Mouse (Mus musculus) embryonic facial prominence, embryonic 15.5 days (tissue): ENCODE data around the gene Ndufs2. TPM values are rescaled to one million over a fixed set of nuclear protein-coding genes. Genes with fewer than 3 reads are reported as not detected.
A peak's percentile ranks its signal among the peaks of the same experiment; 100 is the strongest.

ENCODE experiments used
- ATAC-seq: fragments of 200-750 bp; cut with Nextera tagmentation; 2 replicates; pipeline ENCODE4 v1.8.0; 2017; ENCODE audit warnings: low read depth, moderate TSS enrichment; ENCODE audit not compliant: insufficient number of reproducible peaks, low FRiP score, low TSS enrichment
- H3K27ac ChIP-seq: fragments of 300-500 bp; sonication (generic); replicated peaks from 2 replicates; pipeline ENCODE4 v1.5.1; 2015; ENCODE audit warnings: mild to moderate bottlenecking, inconsistent platforms
- H3K27me3 ChIP-seq: fragments of 300-500 bp; sonication (generic); 2 replicates; pipeline ENCODE4 v1.6.1; 2015; ENCODE audit warnings: inconsistent platforms
- H3K36me3 ChIP-seq: fragments of 300-500 bp; sonication (generic); 2 replicates; pipeline ENCODE4 v1.6.1; 2015; ENCODE audit warnings: mild to moderate bottlenecking, inconsistent platforms
- H3K4me1 ChIP-seq: fragments of 300-500 bp; sonication (generic); 2 replicates; pipeline ENCODE4 v1.6.1; 2015; ENCODE audit warnings: inconsistent platforms
- H3K4me2 ChIP-seq: fragments of 300-500 bp; sonication (generic); replicated peaks from 2 replicates; pipeline ENCODE4 v1.6.1; 2015; ENCODE audit warnings: mild to moderate bottlenecking, inconsistent platforms
- H3K4me3 ChIP-seq: fragments of 300-500 bp; sonication (generic); replicated peaks from 2 replicates; pipeline ENCODE4 v1.5.1; 2015; ENCODE audit warnings: mild to moderate bottlenecking, inconsistent platforms
- H3K9ac ChIP-seq: fragments of 300-500 bp; sonication (generic); 2 replicates; pipeline ENCODE4 v1.6.1; 2015; ENCODE audit warnings: inconsistent platforms
- H3K9me3 ChIP-seq: fragments of 300-500 bp; sonication (generic); replicated peaks from 2 replicates; pipeline ENCODE4 v1.6.1; 2016; ENCODE audit warnings: inconsistent platforms
- WGBS: fragments of 180-500 bp; shearing (Covaris S2); methylation state at CpG from one replicate; pipeline ENCODE4 v1.1.7; 2015; 5-methylcytosine and 5-hydroxymethylcytosine counted together
- polyA plus RNA-seq: library from polyadenylated mRNA; unstranded; fragments of >200 nt; fragmentation: Nextera tagmentation; extraction: Ambion mirVana; gene quantifications from 2 replicates; pipeline ENCODE4 v1.2.1, GENCODE M21; 2015

The Ndufs2 gene
- polyA plus RNA-seq, 1 experiment from 2014 or later = 217 TPM

- ATAC-seq = no peak
- Histone ChIP-seq H3K9ac (no peak overlapping the region), H3K4me2 (no peak overlapping the region), H3K27me3 (no peaks in the 10 kb centered on the region), H3K9me3 (no peaks in the 10 kb centered on the region), H3K4me1 (peaks cover 38% of the 10 kb centered on the region), H3K27ac (no peak overlapping the region), H3K4me3 (no peak overlapping the region), H3K36me3 (peaks cover 60% of the 10 kb centered on the region)
- WGBS = 85% methylated on average over 20 of the region's 20 CpGs
Observed at GRCm38 (mm10) chr1:171285096-171285892, 34.1 kb upstream of the Ndufs2 start.

GRCm38 (mm10) chr1:171284491-171284890 is 33.3 kb upstream of the Ndufs2 start:
- ATAC-seq = no peak
- Histone ChIP-seq H3K36me3 (peaks cover 54% of the 10 kb centered on the region), H3K4me2 (no peak overlapping the region), H3K27ac (no peak overlapping the region), H3K27me3 (no peaks in the 10 kb centered on the region), H3K9me3 (no peaks in the 10 kb centered on the region), H3K9ac (no peak overlapping the region), H3K4me1 (peaks cover 46% of the 10 kb centered on the region), H3K4me3 (no peak overlapping the region)
- 91% methylated on average over 15 of the region's 15 CpGs for WGBS

GRCm38 (mm10) chr1:171283188-171284160 is 32.3 kb upstream of the Ndufs2 start:
- ATAC-seq = no peak
- Histone ChIP-seq H3K4me1 (peaks cover 42% of the 10 kb centered on the region), H3K4me3 (no peak overlapping the region), H3K9me3 (no peaks in the 10 kb centered on the region), H3K4me2 (no peak overlapping the region), H3K36me3 (peaks cover 49% of the 10 kb centered on the region), H3K9ac (no peak overlapping the region), H3K27me3 (no peaks in the 10 kb centered on the region), H3K27ac (no peak overlapping the region)
- 91% methylated on average over 18 of the region's 18 CpGs for WGBS

- Histone ChIP-seq H3K36me3 (peaks cover 57% of the 10 kb centered on the region), H3K9ac (no peak overlapping the region), H3K27ac (peak overlapping the region; percentile 93), H3K9me3 (no peaks in the 10 kb centered on the region), H3K4me1 (peaks cover 37% of the 10 kb centered on the region), H3K4me2 (peak overlapping the region; percentile 84), H3K27me3 (no peaks in the 10 kb centered on the region), H3K4me3 (peak overlapping the region; percentile 72; the same call in 1 of the 2 replicates)
- WGBS = 75% methylated on average over 18 of the region's 18 CpGs
- ATAC-seq = no peak
Observed at GRCm38 (mm10) chr1:171282086-171282805, 31.1 kb upstream of the Ndufs2 start.

- H3K27ac ChIP-seq = peak overlapping the region; percentile 93
- no peaks in the 10 kb centered on the region for H3K9me3 ChIP-seq
- H3K27me3 ChIP-seq = no peaks in the 10 kb centered on the region
- WGBS = under 1% methylated on average over 10 of the region's 10 CpGs
- ATAC-seq = peak; percentile 40
- H3K9ac ChIP-seq = peak overlapping the region; percentile 39
- peaks cover 63% of the 10 kb centered on the region for H3K36me3 ChIP-seq
- peaks cover 30% of the 10 kb centered on the region for H3K4me1 ChIP-seq
- H3K4me2 ChIP-seq = peak overlapping the region; percentile 84
- peak overlapping the region; percentile 72 for H3K4me3 ChIP-seq
Observed at GRCm38 (mm10) chr1:171281528-171281923, 30.3 kb upstream of the Ndufs2 start.

GRCm38 (mm10) chr1:171280916-171281527 is 29.8 kb upstream of the Ndufs2 start, which contains the start of gene Ppox:
Ppox (minus strand) TSS chr1:171281186.
- peak within 1 kb of the TSS; percentile 84 for H3K4me2 ChIP-seq
- peak within 1 kb of the TSS; percentile 93 for H3K27ac ChIP-seq
- peaks cover 25% of the 10 kb centered on the region for H3K4me1 ChIP-seq
- H3K9me3 ChIP-seq = no peaks in the 10 kb centered on the region
- no peaks in the 10 kb centered on the region for H3K27me3 ChIP-seq
- 0% methylated on average over 26 of the region's 26 CpGs for WGBS
- peak within 1 kb of the TSS; percentile 72 for H3K4me3 ChIP-seq
- peak; percentile 96 for ATAC-seq
- peak within 1 kb of the TSS; percentile 72 for H3K9ac ChIP-seq
- H3K36me3 ChIP-seq = peaks cover 63% of the 10 kb centered on the region

GRCm38 (mm10) chr1:171280250-171280915 is 29.2 kb upstream of the Ndufs2 start:
- peaks cover 18% of the 10 kb centered on the region for H3K4me1 ChIP-seq
- H3K9ac ChIP-seq = peak overlapping the region; percentile 72
- peak overlapping the region; percentile 84 for H3K4me2 ChIP-seq
- under 1% methylated on average over 25 of the region's 25 CpGs for WGBS
- no peaks in the 10 kb centered on the region for H3K9me3 ChIP-seq
- 0 out of 2 replicates have a peak overlapping the region, but pooled peaks have one; percentile 56 for H3K27ac ChIP-seq
- H3K27me3 ChIP-seq = no peaks in the 10 kb centered on the region
- ATAC-seq = 0 out of 2 replicates have a peak, but pooled peaks have one; percentile 0
- peaks cover 63% of the 10 kb centered on the region for H3K36me3 ChIP-seq
- peak overlapping the region; percentile 72 for H3K4me3 ChIP-seq

GRCm38 (mm10) chr1:171279721-171280120 is 28.5 kb upstream of the Ndufs2 start:
- ATAC-seq = no peak
- H3K36me3 ChIP-seq = peaks cover 63% of the 10 kb centered on the region
- H3K9me3 ChIP-seq = no peaks in the 10 kb centered on the region
- peak overlapping the region; percentile 84 for H3K4me2 ChIP-seq
- no peak overlapping the region for H3K27ac ChIP-seq
- H3K4me1 ChIP-seq = peaks cover 17% of the 10 kb centered on the region
- WGBS = 68% methylated on average over 5 of the region's 5 CpGs
- H3K27me3 ChIP-seq = no peaks in the 10 kb centered on the region
- peak overlapping the region; percentile 72 for H3K9ac ChIP-seq
- H3K4me3 ChIP-seq = peak overlapping the region; percentile 72

GRCm38 (mm10) chr1:171279012-171279705 is 28.0 kb upstream of the Ndufs2 start:
- H3K27ac ChIP-seq = no peak overlapping the region
- 82% methylated on average over 14 of the region's 14 CpGs for WGBS
- H3K27me3 ChIP-seq = no peaks in the 10 kb centered on the region
- H3K4me1 ChIP-seq = peaks cover 17% of the 10 kb centered on the region
- H3K9ac ChIP-seq = no peak overlapping the region
- peaks cover 65% of the 10 kb centered on the region for H3K36me3 ChIP-seq
- no peak overlapping the region for H3K4me2 ChIP-seq
- H3K4me3 ChIP-seq = no peak overlapping the region
- H3K9me3 ChIP-seq = no peaks in the 10 kb centered on the region
- ATAC-seq = no peak
